Mouse (Mus musculus) liver, adult (tissue): Measurements from ENCODE around the gene Ctdspl.

Experiments used
- GATA4 ChIP-seq: IDR thresholded peaks from 2 replicates; pipeline ENCODE4 v1.6.1; 2014; ENCODE audit warnings: mild to moderate bottlenecking, low read length; ENCODE audit not compliant: insufficient replicate concordance

The Ctdspl gene

DNA sequence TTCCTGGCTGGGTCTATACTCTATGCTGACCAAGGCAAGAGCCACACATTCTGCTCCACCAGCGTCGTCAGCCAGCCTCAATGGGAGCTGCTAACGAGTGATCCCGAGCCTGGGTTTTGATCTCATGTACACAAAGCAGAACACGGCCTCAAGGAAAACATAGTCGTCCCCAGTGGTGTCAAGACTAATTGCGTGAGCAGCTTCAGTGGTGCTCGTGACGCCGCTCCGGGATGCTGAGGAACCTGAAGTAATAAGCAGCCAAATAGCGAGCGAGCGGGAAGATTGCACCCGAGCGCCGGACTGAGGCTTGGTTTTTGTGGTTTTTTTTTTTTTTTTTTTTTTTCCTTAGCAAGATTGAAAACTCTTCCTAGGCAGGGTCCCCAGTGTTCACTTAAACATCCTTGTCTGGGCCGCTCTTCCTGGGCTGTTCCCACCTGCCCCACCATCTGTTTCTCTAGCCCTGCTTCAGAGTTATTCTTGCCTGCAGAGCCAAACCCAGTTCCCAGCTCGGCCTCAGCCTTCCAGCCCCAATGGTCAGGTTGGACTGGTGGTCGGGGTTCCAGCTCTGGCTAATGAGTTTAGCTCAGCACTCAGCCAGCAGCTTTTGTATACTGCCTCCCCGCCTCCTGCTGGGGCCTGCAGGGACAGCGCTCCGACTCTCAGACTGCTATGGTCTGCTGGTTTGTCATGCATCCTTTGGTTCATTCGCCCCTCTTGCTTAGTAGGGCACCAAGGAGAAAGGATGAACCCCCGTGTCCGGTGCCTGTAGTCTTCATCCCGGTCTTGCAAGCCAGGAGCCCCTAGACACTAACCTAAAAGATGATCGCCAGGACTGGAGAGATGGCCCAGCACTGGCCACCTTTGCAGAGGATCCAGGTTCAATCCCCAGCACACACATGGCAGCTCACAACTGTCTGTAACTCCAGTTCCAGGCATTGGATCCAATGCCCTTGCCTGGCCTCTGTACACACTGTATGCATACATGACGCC lies 108.7 kb downstream of the Ctdspl start:
- TF ChIP-seq GATA4: no peak

DNA sequence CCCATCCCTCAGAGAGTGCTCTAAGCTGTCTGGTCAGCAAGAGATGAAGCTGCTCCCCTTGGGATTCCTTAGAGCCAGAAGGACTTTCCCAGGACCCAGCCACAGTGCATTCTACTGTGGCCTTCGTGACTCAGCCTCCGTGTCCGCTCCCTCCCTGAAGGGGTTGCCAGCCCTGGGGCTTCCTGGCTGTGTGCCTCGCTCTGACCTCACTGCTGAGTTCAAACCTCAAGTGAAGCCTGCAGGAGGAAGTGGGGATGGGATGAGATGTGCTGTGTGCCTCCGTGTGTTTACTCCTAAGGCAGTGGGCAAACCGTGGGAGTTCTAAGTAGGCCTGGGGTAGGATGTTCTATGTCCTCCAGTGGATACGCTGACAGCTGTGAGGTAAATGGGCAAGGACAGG lies 109.6 kb downstream of the Ctdspl start:
- TF ChIP-seq GATA4: no peak

DNA sequence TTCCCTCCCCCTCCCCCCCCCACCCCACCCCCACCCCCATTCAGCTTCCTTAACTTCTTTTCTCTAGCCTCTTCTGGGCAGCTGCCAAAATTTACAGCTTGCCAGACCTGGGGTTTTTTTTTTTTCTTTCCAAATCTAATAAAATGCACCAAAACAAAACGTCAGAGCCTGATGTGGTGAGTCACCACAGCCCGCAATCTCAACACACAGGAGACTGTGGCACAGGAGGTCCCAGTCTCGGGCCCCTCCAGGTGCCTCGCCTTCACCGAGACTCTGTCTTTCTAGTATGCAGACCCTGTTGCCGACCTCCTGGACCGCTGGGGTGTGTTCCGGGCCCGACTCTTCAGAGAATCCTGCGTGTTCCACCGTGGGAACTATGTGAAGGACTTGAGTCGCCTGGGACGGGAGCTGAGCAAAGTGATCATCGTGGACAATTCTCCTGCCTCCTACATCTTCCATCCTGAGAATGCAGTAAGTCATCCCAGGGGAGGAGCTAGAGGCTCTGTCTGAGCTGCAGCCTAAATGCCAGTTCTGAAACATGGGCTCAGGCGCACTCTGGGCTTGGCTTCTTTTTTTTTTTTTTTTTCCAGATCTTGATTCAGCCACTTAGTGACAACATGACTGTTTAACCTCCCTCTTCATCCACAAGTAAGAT lies 111.0 kb downstream of the Ctdspl start:
- no peak for TF ChIP-seq GATA4

DNA sequence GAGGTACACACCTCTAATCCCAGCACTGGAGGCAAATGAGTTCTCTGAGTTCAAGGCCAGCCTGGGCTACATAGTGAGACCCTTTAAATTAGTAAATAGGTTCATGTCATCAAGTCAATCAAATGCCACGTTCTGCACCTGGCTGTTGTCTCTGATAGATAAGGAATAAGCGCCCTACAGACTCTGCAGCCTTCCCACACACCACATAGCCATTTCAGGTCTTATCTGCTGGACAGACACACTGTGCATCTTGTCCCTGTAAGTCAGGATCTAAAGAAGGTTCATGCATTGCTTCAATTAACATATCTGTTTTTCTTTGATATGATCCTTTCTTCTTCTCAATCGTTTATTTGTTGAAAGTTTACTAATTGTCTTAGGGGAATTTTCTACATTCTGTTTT lies 112.3 kb downstream of the Ctdspl start:
- TF ChIP-seq GATA4: no peak

DNA sequence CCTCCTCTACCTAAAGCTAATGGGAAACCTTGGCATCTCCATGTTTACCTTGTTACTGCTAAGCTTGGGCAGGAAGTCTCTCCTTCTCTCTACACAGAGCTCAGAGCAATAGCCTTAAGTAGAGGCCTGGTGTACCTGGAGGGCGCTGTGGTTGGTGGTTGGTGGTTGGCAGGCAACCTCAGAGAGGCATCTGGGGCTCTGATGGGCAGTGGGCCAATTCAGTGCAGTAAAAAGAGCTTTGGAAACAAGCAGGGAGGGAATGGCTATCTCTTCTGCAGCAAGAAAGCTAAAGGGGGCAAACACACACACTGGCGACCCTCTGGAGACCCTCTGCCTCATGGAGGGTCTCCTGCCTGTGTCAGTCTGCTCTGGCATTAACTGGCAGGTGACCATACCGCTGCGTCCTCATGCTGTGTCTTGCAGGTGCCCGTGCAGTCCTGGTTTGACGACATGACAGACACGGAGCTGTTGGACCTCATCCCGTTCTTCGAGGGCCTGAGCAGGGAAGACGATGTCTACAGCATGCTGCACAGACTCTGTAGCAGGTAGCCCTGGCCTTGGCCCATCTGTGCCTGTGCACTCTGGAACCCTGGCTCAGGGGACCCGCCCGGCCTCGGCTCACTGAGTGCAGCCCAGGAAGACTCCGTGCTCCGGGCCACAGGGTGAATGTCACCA lies 114.0 kb downstream of the Ctdspl start:
- TF ChIP-seq GATA4: no peak

DNA sequence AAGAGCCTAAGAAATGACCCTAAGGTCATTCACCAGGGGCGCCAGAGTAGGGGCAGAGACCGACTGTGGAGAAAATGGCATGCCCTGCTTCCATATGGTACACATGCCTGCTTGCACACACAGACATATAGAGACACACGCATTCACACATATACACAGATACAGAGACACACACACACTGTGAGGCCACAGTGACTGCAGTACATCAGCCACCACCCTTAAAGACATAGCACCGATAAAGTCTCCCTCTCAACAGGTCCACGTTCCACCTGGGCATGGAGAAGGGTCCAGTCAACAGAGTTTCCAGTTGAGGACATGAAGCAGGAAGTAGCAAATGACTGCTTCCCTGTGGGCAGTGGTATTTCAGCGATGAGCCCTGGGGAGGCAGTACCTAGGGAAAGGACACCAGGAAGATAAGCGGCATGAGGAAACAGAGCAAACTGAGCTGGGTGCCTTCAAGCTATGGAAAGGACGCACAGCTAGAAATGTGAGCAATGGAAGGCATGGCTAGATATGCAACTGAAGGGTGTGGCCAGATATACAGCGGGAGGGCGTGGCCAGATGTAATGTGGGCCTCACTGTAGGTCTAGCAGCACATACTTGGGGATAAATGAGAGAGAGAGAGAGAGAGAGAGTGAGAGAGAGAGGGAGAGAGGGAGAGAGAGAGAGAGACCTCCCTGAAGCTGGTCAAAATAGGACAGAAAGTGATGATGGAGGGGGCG lies 122.1 kb downstream of the Ctdspl start:
- TF ChIP-seq GATA4: no peak

DNA sequence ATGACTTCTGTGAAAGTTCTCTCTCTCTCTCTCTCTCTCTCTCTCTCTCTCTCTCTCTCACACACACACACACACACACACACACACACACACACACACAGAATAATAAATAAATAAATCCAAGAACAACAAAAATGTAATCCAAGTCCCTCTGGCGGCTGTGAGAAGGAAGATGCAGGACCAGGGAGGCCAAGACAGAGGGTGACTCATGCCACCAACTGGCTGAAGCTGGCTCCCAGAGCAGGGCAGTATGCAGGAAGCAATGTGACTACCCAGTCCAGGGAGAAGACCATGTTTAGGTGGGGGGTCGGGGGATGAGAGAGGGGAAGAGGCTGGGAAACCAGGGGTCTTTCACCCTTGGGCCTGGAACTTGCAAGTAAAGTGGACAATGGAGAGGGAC lies 124.9 kb downstream of the Ctdspl start:
- TF ChIP-seq GATA4: no peak

DNA sequence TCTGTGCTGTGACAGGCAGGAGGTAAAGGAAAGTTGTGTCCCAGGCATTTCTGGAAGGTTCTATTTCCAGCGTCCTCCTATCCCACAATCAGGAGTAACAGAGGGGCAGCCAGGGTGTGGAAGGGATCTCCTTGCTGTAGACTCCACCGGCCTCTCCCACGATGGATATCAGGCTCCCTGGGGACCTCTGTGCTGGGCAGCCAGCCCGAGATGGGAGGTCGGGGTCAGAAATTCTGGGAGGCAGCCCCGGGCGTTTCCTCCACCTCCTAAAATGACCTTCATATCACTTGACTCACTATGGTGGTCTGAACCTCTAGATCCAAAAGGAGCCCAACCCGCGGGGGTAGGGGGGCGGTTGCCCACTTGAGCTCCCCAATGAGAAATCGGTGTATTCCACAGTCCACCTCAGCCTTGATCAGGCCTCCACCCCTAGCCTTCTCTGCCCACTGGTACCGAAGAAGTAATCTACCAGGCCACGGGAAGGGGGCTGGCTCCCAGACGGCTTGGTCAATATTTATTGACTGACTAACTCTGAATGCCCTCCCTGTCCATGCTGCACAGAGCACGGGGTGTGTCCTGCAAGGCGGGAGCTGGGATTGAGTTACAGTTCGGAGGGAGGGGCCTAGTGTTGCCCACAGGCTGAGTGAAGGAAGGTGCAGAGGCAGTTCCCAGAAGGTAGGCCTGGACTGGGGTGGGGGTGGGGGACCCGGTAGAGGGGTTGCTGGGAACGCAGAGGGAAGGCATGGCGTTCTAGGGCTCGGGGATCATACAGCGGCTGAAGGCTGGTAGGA lies 126.1 kb downstream of the Ctdspl start, which contains the start of gene Vill:
Gene Vill, plus strand, starts transcription at position 625 of the 791 bp plus-strand sequence.
- TF ChIP-seq GATA4: no peak

DNA sequence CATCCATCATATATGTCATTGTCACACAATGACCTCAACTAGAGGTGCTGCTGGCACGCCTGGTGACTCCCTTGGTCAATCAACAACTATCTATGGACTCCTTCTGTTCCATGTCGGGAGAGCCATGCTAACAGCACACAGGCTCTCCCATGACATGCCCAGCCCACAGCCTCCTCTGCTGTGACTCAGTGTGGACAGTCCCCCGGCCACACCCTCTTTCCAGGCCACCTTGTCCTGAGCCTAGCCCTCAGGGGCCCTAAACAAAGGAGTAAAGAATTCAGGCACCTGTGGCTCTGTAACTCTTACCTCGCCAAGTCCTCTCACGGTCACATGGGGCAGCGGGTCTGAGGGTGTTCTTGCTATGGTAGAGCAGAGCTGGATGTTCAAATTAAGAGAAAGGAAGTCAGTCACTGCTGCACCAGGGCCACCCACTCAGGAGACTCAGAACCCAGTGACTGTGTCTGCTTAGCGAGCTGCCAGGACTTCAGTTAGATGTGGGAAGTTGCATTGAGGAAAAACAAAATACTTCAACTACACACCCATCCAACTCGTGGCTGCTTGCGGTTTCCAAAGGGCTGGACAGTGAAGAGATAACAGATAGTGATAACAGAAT lies 127.8 kb downstream of the Ctdspl start:
- no peak for TF ChIP-seq GATA4

DNA sequence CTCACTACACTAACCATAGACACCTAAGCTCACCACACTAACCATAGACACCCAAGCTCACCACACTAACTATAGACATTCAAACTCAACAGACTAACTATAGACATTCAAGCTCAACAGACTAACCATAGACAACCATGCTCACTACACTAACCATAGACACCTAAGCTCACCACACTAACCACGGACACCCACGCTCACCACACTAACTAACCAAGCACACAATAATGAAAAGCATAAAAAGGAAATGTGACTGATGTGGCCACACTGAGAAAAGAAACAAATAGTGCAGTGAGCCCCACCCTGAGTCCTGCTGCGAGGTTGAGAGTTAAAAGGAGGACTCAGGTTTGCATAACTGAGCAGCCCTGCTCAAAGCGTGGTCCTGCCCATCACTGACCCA lies 129.1 kb downstream of the Ctdspl start:
- TF ChIP-seq GATA4: no peak

DNA sequence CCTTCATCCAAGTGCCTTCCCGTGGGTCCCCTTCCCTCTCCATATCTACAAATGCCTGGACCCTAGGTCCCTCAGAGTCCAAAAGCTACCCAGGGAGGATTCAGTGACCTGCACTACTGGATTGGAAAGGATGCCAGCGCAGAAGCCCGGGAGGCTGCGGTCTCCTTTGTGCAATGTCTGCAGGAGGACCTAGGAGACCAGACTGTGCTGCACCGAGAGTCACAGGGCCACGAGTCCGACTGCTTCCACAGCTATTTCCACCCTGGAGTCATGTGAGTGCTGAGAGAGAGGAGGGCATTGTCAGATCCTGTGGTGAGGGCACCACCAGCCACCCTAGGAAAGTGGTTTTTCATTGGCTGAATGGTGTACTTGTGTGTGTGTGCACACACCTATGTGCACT lies 132.0 kb downstream of the Ctdspl start:
- no peak for TF ChIP-seq GATA4

DNA sequence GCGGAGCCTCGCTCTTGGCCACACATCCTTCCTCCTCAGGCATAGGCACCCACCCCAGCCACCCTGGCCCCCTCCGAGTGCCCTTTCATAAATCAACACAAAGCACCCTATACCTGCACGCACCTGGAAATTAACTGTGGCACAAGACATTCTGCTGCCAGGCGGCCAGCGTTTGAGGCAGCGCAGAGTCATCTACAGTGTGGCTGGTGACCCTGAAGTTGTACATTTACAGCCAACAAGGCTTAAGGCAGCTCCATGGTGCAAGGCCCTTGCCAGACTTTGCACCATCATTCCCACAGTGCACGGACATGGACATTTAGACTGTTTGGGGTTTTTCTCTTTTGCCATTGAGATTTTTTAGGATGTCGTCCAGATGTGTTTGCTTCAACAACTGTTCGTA lies 134.4 kb downstream of the Ctdspl start:
- no peak for TF ChIP-seq GATA4

DNA sequence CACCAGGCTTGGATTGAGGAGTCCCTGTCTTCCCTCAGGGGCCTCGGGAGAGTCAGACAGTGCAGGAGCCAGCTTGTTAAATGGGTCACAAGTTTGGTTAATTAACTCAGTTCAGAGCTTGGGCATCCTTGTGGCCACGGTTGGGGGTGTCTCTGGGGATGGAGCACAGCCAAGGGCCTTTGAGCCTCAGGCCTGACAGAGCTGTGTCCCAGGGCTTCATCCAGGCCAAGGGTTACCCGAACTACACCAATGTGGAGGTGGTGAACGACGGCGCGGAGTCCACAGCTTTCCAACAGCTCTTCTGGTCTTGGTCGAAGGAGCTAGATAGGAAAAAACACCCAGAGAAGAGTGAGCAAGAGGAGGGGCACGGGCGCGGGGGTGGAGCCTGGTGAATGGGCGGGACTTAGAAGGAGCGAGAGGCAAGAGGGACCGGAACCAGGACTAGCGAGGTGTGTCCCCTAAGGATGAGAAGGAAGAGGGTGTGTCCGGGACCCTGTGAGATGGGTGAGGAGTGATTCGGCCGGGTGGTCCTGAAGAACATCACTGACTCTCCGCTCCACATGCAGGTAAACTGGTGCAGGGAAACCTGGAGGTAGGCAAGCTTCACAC lies 136.9 kb downstream of the Ctdspl start:
- no peak for TF ChIP-seq GATA4

DNA sequence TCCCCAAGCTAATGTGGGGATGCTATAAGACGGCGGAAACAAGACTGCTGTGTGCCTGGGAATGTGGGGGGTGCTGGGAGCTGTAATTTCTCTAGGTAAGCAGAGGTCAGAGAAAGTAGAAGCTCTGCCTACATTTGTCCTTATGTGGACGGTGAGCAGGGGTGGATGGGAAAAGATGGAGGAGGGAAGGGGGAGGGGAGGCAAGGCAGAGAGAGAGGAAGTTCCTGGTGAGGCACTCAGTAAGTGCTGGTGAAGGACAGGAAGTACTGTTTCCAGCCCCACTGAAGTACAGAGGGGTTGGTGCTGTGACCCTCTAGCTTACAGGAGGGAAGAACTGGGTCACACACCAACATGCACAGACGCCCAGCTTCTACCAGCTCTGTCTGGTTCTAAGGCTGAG lies 138.0 kb downstream of the Ctdspl start:
- TF ChIP-seq GATA4: no peak

DNA sequence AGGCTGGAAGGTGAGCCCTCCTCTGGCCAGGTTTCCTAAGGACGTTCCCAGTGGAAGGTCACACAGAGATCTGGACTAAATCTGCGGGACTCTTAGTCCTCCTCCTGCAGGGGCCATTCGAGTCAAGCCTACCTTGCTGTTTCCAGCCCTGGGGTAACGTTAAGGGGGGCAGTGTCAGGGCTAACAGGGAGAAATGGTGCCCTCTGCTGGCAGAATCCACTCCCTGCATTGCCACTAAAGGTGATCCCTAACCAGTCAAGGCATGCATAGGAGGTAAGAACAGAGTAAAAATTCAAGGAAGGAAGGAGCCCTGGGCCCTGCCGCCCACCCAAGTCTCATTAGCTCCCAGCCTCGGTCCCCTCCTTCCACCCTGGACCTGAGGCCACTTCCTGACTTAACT lies 141.3 kb downstream of the Ctdspl start:
- no peak for TF ChIP-seq GATA4
